Mouse (Mus musculus) megakaryocyte, embryonic 14.5 days (primary cell): Measurements from ENCODE around the gene Tomm34.

Source experiments
- FLI1 ChIP-seq: IDR thresholded peaks from 2 replicates; pipeline ENCODE4 v1.6.1; 2012; ENCODE audit warnings: low read length, inconsistent platforms, mixed read lengths
- GATA1 ChIP-seq: IDR thresholded peaks from 3 replicates; pipeline ENCODE4 v1.6.1; 2012; ENCODE audit warnings: mixed read lengths, low read length, inconsistent platforms, borderline replicate concordance

DNA sequence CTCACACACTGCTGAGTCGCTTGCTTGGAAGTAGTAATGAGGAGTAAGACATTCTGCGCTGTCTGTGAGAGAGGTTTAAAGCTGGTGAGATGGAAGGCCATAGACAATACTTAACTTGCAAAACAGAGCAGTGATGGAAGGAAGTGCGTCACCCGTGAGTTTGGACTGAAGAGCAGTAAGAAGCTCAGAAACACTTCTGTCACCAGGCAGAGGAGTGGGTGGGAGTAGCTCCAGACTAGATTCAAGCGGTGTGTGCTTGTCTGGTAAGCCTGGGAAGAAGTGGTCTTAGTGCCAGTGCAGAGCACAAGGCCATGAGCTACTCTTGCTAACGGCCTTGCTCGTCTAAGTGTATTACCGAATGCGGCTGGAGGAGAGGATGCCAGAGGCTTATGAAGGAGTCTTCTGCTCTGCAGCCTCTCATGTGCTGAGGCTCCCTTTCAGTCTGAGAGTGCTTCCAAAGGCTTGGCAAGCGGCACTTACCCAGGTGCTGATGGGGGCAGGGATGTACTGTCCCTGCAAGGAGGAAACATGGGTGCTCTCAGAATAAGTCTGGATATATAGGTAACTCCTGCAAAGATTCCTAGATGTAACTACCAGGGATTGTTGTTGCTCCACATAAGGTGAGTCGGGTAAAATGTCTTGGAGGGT lies 27.8 kb upstream of the Tomm34 start:
- TF ChIP-seq GATA1 (no peak), FLI1 (no peak)
